Mouse (Mus musculus): ENCODE results near the gene Lck.

DNA sequence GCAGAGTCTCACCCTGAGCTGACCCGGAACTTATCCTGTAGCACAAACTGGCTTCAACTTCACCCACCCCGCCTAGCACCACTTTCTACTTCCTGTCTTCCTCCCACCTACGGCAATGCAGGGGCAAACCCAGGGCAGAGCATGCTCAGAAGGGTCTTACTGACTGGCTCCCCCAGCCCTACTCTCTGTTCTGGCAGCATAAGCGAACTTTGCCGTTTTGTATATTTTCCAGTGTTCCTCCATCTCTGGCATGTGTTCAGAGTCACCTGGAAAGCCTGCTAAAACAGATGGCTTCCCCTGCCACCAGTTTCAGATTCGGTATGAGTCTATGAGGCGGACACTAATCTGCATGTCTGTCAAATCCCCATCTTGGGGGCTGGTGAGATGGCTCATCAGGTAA lies 6.9 kb upstream of the Lck start:
- TF ChIP-seq POLR2A (IDR thresholded peaks at IDR 0.05; ENCODE audit: insufficient read length, low read depth) (no peak), TCF12 (IDR thresholded peaks at IDR 0.05; ENCODE audit: insufficient read depth, poor library complexity, severe bottlenecking) (no peak), E2F4 (IDR thresholded peaks at IDR 0.05; ENCODE audit: insufficient read depth) (no peak)

Measured in myocyte (in vitro differentiated cells).